Mouse (Mus musculus) myocyte (in vitro differentiated cells): ENCODE data around the gene Foxm1. TPM values are rescaled to one million over a fixed set of nuclear protein-coding genes. Genes with fewer than 3 reads are reported as not detected.

ENCODE experiments used
- H3K27me3 ChIP-seq: one replicate; pipeline ENCODE4 v1.6.1; 2011; ENCODE audit not compliant: control insufficient read depth, insufficient read depth, insufficient read length
- H3K36me3 ChIP-seq: one replicate; pipeline ENCODE4 v1.6.1; 2011; ENCODE audit not compliant: control insufficient read depth, insufficient read depth
- H3K4me2 ChIP-seq: one replicate; pipeline ENCODE4 v1.6.1; 2011; ENCODE audit warnings: low read depth, control low read depth
- H3K4me3 ChIP-seq: one replicate; pipeline ENCODE4 v1.5.1; 2011; ENCODE audit warnings: mild to moderate bottlenecking, control low read depth, moderate library complexity
- H3K79me2 ChIP-seq: one replicate; pipeline ENCODE4 v1.6.1; 2011; ENCODE audit not compliant: control insufficient read depth, insufficient read depth
- H3ac ChIP-seq: one replicate; pipeline ENCODE4 v1.6.1; 2011; ENCODE audit not compliant: control insufficient read depth, insufficient read length
- CEBPB ChIP-seq: IDR thresholded peaks from 2 replicates; pipeline ENCODE4 v1.6.1; 2011; ENCODE audit warnings: mild to moderate bottlenecking, moderate library complexity; ENCODE audit not compliant: poor library complexity, insufficient read depth, severe bottlenecking
- E2F4 ChIP-seq: IDR thresholded peaks from one replicate; pipeline ENCODE4 v1.6.1; 2011; ENCODE audit warnings: mild to moderate bottlenecking, control low read depth, moderate library complexity; ENCODE audit not compliant: insufficient read depth
- MAX ChIP-seq: IDR thresholded peaks from one replicate; pipeline ENCODE4 v1.6.1; 2011; ENCODE audit warnings: low read depth, mild to moderate bottlenecking, control low read depth
- MYOD1 ChIP-seq, 3 experiments: IDR thresholded peaks; one replicate each; pipeline ENCODE4 v1.6.1; 2011; ENCODE audit warnings: control low read depth in 2 of 3, low read depth in 2 of 3, mild to moderate bottlenecking in 2 of 3, moderate library complexity in 1 of 3; ENCODE audit not compliant: insufficient read length in 2 of 3, control insufficient read depth in 1 of 3
- MYOG ChIP-seq, 3 experiments: IDR thresholded peaks; one replicate each; pipeline ENCODE4 v1.6.1; 2011; ENCODE audit warnings: control low read depth in 2 of 3, low read depth in 2 of 3, mild to moderate bottlenecking in 2 of 3; ENCODE audit not compliant: insufficient read length in 2 of 3, control insufficient read depth in 1 of 3, insufficient read depth in 1 of 3
- POLR2A ChIP-seq: IDR thresholded peaks from one replicate; pipeline ENCODE4 v1.6.1; 2011; ENCODE audit warnings: low read depth, mild to moderate bottlenecking, control low read depth, moderate library complexity; ENCODE audit not compliant: insufficient read length
- POLR2AphosphoS2 ChIP-seq: IDR thresholded peaks from one replicate; pipeline ENCODE4 v1.6.1; 2011; ENCODE audit warnings: low read depth, control low read depth; ENCODE audit not compliant: insufficient read length
- REST ChIP-seq: IDR thresholded peaks from one replicate; pipeline ENCODE4 v1.6.1; 2011; ENCODE audit warnings: mild to moderate bottlenecking, control low read depth, moderate library complexity; ENCODE audit not compliant: insufficient read depth, insufficient read length
- SRF ChIP-seq: IDR thresholded peaks from one replicate; pipeline ENCODE4 v1.6.1; 2011; ENCODE audit warnings: low read depth; ENCODE audit not compliant: control insufficient read depth, insufficient read length
- TCF12 ChIP-seq: IDR thresholded peaks from one replicate; pipeline ENCODE4 v1.6.1; 2011; ENCODE audit warnings: mild to moderate bottlenecking, control low read depth; ENCODE audit not compliant: poor library complexity, insufficient read depth, severe bottlenecking
- TCF3 ChIP-seq: IDR thresholded peaks from one replicate; pipeline ENCODE4 v1.6.1; 2011; ENCODE audit warnings: low read depth, control low read depth; ENCODE audit not compliant: insufficient read length
- USF1 ChIP-seq: IDR thresholded peaks from one replicate; pipeline ENCODE4 v1.6.1; 2011; ENCODE audit warnings: low read depth, mild to moderate bottlenecking, control low read depth, moderate library complexity
- polyA plus RNA-seq: library from polyadenylated mRNA; unstranded; fragments of >200 nt; fragmentation: generic; extraction: Trizol; gene quantifications from one replicate; pipeline ENCODE4 v1.2.1, GENCODE M21; 2012; ENCODE audit warnings: missing spikeins

Gene Foxm1
- polyA plus RNA-seq: 22.5 TPM

DNA sequence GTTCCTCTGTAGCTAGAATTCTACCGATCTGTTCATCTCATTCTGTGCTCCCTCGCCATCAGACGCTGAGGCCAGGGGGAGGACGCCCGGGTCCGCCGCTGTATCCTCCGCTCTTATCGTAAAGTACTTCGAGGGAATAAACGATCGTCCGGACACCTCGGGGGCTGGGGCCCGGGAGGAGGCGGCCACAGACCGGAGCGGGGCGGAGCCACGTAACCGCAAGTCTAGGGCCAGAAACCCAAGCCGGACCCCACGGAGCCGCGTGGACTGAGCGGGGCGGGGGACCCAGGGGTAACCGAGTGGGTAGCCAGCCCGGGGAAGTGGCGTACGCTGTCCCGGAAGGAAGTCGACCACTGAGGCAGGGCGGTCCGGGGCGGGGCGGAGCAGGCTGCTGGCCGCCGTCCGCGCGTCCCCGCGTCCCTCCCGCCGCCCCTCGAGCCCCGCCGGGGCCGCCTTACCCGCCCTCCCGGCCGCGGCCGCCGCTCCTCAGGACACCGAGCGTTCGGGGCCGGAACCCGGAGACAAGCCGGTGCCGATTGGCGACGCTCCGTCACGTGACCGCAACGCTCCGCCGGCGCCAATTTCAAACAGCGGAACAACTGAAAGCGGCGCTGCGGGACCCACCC is at the start of gene Foxm1, which contains the start of gene Rhno1:
Gene Foxm1, plus strand, starts transcription at position 587 of the 626 bp plus-strand sequence.
Gene Rhno1, minus strand, starts transcription at position 531 of the 626 bp plus-strand sequence.
- H3K4me2 ChIP-seq: peak within 1 kb of the TSS; percentile 81
- peaks cover 48% of the 10 kb centered on the region for H3K79me2 ChIP-seq
- peaks cover 3% of the 10 kb centered on the region for H3K36me3 ChIP-seq
- peak; percentile 62 for TF ChIP-seq POLR2AphosphoS2
- no peak for TF ChIP-seq REST
- no peak for TF ChIP-seq MAX
- peak; percentile 96 for TF ChIP-seq E2F4
- peak; percentile 55 for TF ChIP-seq POLR2A
- TF ChIP-seq USF1: peak; percentile 94
- H3K27me3 ChIP-seq: no peaks in the 10 kb centered on the region
- peak within 1 kb of the TSS; percentile 48 for H3ac ChIP-seq
- peak within 1 kb of the TSS; percentile 73 for H3K4me3 ChIP-seq

DNA sequence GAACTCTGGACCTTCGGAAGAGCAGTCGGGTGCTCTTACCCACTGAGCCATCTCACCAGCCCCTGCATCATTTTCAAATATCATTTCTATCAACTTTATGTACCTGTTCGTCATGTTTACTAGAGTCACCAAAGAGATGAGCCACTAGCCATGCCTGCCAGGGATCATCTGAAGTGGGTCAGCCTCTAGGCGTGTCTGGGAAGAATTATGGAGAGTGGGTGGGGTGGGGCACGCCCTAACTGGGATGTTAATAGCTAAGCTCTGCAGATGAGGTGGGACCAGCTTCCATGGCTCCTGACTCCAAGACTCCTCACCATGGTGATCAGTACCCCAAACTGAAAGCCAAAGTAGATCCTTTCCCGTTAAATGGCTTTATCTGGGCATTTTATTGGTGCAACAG is 48.0 kb upstream of the Foxm1 start:
- Histone ChIP-seq H3K27me3 (no peaks in the 10 kb centered on the region), H3K79me2 (no peaks in the 10 kb centered on the region), H3K4me3 (no peak overlapping the region), H3ac (no peak overlapping the region), H3K36me3 (no peaks in the 10 kb centered on the region), H3K4me2 (no peak overlapping the region)
- TF ChIP-seq MYOG (IDR thresholded peaks at IDR 0.05; ENCODE audit: control insufficient read depth in 1 of 3, insufficient read depth in 1 of 3, insufficient read length in 2 of 3, low read depth in 2 of 3) (no peak), REST (no peak), POLR2A (no peak), E2F4 (no peak), CEBPB (no peak), SRF (no peak), MAX (no peak), TCF3 (no peak), POLR2AphosphoS2 (no peak)

DNA sequence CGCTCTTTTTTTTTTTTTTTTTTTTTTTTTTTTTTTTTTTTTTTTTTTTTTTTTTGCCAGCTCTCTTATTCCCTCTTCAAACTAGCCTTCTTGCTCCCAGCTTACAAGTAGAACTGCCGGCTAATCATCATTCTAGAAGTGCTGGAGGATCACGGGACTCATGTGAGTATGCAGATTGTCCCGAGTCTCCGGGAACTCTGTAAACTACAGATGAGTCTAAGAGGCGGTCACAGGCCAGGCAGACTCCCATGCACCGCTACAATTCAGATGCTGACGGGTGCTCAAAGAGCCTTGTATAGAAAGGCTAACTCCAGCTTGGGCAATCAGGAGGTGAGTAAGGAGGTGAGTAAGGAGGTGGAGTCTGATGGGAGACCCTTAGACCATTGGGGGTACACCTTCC is 47.2 kb upstream of the Foxm1 start:
- no peak for TF ChIP-seq MAX
- TF ChIP-seq TCF3: no peak

DNA sequence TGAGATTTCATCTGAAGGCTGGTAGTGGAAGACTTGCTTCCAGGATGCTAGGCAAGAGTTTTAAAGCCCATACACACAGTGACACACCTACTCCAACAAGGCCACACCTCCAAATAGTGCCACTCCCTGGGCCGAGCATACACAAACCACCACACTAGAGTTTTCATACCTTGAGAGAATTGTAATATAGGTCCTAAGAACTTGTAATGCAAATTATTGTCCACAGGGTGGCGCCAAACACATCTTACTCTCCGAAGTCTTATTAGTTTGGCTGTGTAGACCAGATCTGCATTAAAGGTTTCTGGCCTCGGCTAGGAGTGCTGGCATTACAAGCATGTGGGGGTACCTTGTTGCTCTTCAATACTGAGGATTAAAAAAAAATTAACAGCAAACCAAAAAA is 44.5 kb upstream of the Foxm1 start:
- H3K4me2 ChIP-seq: no peak overlapping the region
- no peaks in the 10 kb centered on the region for H3K27me3 ChIP-seq
- peaks cover 4% of the 10 kb centered on the region for H3K36me3 ChIP-seq
- H3K79me2 ChIP-seq: no peaks in the 10 kb centered on the region
- H3ac ChIP-seq: no peak overlapping the region
- TF ChIP-seq REST (no peak), TCF3 (no peak), CEBPB (no peak), E2F4 (no peak)
- H3K4me3 ChIP-seq: no peak overlapping the region

More for the DNA sequence above, 47.2 kb upstream of the Foxm1 start:
- Histone ChIP-seq H3K27me3 (no peaks in the 10 kb centered on the region), H3K36me3 (no peaks in the 10 kb centered on the region), H3K79me2 (no peaks in the 10 kb centered on the region), H3ac (no peak overlapping the region), H3K4me2 (no peak overlapping the region), H3K4me3 (no peak overlapping the region)

DNA sequence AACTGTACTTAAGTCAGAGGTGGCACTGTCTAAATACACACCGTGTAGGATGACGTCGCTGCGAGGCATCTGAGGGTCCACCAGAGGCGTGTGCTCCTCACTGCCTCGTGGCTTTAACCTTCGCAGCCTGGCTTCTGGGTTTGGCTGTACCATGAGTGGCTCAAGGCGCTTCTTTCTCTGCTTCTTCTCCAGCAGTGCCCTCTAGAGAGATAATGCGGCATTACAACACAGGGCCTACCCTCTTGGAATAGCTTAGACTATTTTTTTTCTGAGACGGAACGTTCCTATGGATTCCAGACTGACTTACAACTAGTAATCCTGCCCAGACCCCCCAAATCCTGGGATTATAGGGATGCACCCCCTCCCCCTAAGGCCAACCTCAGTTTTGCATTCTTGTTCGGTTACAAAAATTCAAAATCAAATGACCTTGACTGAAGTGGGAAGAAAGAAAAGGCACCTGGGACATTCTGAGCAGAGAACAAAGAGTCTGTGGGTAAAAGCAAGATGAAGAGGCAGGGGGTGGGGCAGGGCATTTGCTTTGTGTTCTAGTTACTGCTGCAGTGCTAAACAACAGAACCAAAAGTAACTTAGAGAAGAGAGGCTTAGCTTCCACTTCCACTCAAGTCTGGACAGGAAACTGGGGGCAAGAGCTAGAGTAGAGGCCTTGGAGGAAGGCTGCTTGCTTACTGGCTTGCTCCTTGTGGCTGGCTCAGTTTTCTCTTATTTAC is 28.2 kb upstream of the Foxm1 start:
- no peaks in the 10 kb centered on the region for H3K27me3 ChIP-seq
- H3K36me3 ChIP-seq: peaks cover 25% of the 10 kb centered on the region
- no peaks in the 10 kb centered on the region for H3K79me2 ChIP-seq
- H3K4me3 ChIP-seq: no peak overlapping the region
- H3ac ChIP-seq: no peak overlapping the region
- H3K4me2 ChIP-seq: no peak overlapping the region
- no peak for TF ChIP-seq MAX
- no peak for TF ChIP-seq CEBPB
- no peak for TF ChIP-seq POLR2AphosphoS2
- no peak for TF ChIP-seq MYOG (IDR thresholded peaks at IDR 0.05; ENCODE audit: control insufficient read depth in 1 of 3, insufficient read depth in 1 of 3, insufficient read length in 2 of 3, low read depth in 2 of 3)
- TF ChIP-seq REST: no peak
- TF ChIP-seq MYOD1 (IDR thresholded peaks at IDR 0.05; ENCODE audit: control insufficient read depth in 1 of 3, insufficient read length in 2 of 3, low read depth in 2 of 3): no peak
- no peak for TF ChIP-seq POLR2A
- no peak for TF ChIP-seq TCF12
- TF ChIP-seq TCF3: no peak
- TF ChIP-seq E2F4: no peak
- TF ChIP-seq USF1: no peak
- TF ChIP-seq SRF: no peak
